Mouse (Mus musculus) embryo, embryonic 11.5 days (tissue): ENCODE results near the gene Syne1.
A peak's percentile ranks its signal among the peaks of the same experiment; 100 is the strongest.

ENCODE experiments used
- DNase-seq: peaks from one replicate; pipeline ENCODE4 v3.0.0-alpha.2; 2012; ENCODE audit warnings: low read depth, low spot score

Syne1 gene

DNA sequence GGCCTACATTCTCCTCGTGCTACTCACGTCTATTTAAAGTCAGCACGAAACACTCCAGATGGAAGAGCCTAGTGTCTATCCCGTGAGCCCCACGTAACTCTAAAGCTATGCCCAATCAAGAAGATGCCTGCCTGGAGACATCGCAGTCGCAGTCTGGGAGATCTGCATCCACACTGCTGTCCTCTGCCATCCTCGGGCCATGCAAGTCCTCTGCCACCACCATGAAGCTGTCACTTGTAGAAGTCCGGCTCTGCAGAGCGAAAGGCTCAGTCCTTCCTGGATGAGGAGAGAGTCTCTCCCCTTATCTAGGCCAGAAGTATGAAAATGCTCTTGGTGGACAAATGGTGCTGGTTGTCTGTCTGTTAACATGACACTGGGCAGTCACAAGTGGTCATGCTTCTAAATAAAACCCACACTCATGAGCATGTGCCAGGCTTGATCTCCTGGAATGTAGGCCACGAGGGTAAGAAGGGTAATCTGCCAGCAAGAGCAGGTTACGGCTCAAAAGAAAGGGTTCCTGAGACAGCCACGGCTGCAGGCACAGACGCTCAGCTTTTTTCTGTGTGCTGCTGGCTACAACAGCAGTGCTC, 482.5 kb downstream of the Syne1 start, which contains the start of gene Gm10097:
TSS of gene Gm10097 (plus strand) at position 517 of the 590 bp plus-strand sequence.
- no peak for DNase-seq

DNA sequence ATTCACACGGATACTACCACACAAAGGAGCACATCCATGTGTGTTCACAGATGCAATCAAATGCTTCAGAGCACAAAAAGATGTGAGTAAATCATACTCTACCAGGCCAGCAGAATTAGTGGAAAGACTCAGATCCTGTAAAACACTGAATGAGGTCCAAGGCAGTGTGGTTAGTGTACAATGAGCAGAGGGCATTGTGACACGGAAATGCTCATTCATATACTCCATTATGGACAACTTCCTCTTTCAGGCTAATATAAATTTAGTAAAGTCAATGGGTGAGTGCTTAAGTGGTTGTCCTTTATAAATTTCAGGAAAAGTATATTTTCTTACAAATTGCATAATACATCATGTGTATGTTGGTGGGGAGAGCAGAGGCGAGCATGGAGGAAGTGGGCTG, 484.2 kb downstream of the Syne1 start:
- DNase-seq: no peak

DNA sequence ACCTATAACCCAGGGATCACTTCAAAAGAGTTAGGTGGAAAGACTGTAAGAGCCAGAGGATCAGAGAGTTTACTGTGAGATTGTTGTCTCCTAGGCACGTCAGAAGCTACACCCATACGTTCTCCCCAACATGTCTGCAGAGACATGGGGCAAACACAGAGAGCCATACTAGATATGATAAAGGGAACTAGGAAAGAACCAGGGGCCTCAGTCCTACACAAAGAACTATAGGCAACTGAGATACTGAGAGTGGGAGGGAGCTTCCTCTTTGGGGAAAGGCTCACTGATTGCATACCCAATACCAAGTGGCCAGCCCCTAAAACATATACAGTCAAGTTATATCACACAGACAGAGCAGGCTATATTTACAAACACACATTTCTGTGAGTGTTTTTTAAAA, 491.3 kb downstream of the Syne1 start:
- no peak for DNase-seq

DNA sequence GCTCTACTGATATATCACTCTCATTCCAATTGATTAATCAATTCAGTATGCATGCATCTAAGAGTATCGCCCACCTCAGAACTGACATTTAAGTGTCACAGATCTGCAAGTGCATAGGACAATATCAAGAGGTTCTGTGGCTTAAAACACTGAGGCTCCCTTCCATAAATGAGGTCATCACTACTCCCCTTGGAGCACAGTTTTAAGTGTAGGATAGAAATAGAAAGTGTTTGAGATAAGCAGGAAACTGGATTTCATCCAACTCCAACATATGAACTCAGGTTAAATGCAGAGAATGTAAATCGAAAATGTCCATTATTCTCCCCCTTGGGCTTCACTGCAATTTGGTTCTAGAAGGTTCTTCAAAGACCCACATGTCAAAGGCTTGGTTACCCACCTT, 492.4 kb downstream of the Syne1 start:
- no peak for DNase-seq

DNA sequence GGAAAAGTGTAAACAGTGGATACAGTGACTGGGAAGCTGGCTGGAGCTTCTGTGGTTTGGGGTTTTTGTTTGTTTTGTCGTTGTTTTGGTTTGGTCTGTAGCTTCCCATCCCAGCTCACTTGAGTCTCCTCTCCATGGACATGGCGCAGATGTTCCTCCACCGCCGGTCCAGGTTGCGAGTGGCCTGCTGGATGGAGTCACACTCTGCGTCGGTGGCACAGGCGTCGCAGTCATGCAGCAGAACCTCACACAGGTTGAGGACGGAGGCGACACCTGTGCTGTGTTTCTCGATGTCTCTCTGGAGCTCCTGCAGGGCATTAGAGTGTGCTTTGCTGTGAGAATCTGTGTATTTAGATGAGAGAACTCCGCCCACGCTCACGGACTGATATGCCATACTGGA, 493.6 kb downstream of the Syne1 start:
- no peak for DNase-seq

DNA sequence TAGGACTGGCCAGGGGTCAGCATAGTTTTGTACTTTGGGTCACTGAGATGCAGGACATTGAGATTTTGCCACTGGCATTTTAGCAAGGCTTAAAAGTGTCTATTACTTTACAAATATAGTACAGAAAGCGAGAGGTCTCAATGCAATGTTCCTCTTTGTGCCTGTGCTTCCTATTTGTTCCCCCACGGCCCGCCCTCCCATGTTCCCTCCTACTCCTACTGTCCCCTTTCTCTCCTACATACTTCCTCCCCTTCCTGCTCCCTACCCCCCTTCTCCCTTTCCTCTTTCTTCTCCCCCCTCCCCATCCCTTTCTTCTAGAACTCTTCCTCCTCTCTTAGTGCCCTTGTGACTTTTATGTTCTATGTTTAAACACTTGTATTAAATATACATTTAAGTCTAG, 494.3 kb downstream of the Syne1 start:
- DNase-seq: no peak

DNA sequence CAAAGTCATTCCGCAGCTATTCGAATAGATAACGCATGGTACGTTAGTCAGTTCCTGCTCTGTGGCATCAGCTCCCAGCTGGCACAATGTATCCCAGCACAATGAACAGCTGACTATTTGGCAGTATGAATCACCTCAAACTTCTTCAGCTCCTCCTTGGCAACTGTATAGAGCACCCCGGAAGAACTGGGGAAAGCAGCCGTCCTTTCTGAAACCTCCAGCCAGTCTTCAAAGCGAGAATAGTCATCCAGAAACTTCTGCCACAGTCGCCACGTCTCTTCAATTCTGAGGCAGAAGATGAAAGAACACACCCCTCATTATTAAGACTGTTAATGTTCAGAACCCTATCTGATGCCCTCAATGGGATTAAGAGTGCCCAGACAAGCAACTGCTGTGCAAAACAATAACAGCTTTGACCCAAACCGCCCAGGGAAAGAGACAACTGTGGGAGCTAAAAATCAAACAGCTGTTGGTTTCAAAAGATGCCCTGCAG, 495.0 kb downstream of the Syne1 start:
- DNase-seq: no peak

DNA sequence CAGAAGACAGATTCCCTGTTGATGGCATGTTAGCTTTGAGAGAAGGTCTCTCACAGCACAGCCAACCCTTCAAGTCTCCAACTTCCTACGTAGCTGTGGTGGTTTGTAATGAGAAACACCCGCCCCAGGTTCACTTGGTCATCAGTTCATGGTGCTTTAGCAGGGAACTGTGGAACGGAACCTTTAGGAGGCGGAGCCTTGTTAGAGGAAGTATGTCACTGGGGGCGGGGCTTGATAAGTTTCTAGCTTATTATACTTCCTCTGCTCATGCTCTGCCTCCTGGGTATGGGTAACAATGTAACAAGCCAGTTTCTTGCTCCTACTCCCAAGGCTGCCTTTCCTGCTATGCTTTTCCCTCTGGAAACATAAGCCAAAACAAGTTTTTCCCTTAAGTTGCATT, 505.6 kb downstream of the Syne1 start:
- no peak for DNase-seq

DNA sequence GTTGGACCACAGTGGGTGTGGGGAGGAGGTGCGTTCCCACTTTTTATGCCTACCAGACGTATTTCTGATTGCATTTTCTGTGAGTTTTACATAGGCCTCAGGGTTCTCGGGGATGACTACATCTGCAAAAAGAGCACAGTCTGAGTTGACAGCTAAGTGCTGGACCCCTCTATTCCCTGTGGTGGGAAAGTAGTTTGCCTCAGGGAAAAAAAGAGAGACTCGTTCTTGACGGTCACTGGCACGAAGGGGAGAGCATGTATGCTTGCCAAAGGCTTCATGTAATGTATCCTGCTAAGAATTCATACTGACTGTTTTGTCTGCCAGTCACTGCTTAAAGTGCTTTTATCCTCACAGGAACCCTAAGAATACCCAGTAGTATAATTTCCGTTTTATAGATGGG, 506.1 kb downstream of the Syne1 start:
- DNase-seq: no peak

DNA sequence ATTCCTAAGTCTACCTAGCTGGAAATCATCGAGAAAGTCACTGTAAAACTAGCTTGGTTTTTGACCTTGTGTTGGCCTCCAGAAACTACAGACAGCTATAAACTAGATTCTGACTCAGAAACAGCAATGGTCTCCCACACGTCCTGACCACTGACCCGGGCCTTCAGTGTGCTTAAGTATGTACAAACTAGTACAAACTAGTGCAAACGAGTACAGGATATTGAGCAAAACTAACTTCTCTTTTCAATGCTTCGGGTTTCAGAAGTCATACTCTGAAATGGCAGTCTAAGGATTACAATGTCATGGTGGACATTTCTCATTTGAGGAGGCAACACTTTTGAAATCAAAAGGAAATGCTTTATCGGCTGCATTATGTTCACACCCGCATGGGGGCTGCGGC, 506.8 kb downstream of the Syne1 start:
- no peak for DNase-seq

DNA sequence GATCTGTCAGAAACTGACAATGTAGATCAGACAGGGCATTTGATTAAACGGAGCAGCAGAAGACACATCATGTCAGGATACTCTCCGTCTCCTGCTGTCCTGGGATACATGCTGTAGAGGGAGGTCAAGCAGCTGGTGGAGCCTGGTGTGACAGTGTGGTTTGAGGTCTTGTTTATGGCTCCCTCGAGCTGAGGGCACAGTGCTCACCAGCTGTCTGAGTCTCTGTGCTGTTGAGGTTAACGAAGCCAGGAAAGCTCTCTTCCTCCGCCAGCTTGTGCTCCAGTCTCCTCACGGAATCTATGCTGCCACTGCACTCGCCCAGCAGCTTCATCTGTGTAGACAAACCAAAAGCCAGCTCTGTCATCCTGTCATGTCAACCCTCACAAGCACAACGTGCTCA, 510.0 kb downstream of the Syne1 start:
- DNase-seq: no peak

DNA sequence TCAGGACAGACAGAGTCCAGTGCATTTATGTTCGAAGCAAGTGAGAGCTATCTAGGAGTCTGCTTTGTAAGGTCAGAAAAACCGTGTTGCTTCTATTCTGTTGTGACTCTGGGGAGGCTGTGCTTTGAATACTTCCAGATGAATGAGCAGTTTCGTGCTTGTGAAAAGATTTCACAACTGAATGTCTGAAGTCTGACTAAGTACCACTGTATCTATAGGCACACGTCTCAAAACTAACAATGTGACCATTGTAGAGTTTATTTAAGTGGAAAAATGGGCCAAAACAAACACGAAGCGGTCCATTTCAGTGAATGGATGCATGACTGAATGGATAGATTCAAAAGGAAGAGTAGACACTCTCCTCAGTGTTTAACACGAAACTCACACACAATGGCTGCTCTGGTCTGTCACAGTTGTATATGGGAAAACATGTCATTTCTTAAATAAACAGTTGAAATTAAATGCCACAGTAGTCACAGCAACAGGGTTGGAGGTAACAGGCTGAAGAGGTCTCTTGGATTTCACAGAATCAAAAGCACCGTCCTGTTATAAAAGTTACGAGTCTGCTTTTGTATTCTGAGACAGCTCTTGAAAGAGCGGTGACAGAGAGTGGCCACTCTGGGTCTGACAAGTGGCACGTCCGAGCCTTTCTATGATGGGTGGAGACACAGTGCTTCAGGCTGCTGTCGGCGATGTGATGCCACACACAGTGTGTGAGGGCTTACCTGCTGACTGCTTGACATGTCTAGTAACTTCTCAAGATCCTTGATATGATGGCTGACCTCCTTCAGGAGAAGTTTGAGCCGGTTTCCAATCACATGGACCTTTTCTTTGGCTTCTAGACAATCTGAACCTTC, 518.9 kb downstream of the Syne1 start:
- no peak for DNase-seq

DNA sequence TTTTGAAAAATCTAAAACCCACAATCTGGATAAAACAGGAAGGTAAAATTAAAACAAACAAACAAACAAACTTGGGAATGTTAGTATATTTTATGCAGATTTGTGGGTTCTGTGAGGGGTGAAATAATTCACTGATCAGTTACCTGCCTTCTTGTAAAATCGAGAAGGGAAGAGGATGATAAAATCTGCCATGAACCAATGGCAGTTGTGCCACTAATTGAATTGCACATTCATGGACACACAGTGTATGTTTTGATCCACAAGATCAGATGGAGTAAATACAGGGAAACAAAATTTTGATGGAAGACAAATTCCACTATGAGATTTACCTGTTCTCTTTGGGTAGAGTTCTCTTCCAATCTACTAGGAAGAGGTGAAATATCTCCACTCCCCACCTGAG, 521.4 kb downstream of the Syne1 start:
- no peak for DNase-seq

DNA sequence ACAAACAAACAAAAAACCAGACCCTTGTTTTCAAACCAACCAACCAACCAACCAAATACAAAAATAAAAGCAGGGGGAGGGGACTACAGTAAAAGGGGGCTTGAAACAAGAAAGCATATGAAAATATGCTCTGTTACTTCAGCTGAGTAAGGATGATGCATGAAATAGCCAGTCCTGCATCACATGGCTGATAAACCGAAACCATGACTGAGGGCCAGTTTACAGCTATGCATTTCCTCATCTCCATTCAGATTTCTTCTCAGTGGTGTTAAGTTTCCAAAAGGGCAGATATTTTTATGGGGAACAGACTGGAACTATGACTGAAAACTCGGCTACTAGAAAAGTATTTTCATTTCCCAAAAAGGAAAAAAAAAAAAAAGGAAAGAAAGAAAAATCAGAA, 522.1 kb downstream of the Syne1 start:
- no peak for DNase-seq

DNA sequence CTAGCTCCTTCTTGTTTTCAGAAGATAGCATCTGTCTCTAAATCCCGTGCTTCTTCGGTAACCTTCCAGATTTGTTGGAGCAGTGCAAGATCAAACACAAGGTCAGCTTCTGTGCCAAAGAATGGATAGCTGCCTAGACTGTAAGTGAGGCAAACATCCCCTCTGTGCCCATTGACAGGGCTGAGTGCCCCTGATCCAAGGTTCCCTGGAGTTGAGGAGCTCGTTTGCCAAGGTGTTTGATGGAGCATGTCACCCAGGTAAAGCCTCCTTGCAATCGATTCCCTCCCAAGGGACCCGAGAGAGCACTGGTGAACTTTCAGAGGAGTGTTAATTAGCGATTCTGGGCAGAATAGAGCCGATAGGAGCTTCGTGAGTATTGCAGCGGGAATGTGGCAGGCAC, 523.0 kb downstream of the Syne1 start:
- DNase-seq: no peak

DNA sequence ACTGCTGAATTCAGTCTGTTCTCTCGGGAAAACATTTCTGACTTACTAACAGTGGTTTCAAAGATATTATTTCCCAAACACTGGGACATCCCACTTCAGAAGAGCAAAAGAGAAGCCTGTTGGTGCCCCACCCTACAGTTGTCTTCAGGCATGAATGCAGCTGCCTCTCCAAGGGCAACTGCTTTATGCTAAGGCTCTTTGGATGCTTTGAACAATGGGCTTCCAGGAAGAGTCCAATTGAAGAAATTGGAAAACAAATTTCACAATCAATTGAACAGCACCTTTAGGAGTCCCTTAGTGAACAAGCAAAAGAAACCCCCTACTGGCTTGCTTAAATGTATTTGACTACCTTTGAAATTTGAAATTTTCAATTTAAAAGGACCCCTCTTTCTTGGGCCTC, 524.1 kb downstream of the Syne1 start:
- no peak for DNase-seq

DNA sequence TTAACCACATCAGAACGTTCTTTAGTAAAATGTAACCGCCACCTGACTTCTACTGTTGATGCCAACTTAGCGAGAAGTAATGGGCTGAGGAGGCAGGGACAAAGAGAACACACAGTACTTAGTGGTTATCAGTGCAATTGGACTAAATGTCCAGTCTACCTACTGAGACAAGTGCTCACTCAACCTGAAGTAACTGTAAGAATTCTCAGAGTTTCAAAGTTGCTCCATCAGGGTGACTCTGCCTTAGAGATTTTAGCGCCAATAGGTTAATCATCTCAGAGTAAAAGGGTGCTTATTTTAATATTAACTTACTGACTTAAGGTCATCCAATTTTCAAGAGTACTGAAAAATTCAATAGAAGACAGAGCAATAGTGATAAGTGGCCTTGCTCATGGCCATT, 525.4 kb downstream of the Syne1 start:
- DNase-seq: no peak

DNA sequence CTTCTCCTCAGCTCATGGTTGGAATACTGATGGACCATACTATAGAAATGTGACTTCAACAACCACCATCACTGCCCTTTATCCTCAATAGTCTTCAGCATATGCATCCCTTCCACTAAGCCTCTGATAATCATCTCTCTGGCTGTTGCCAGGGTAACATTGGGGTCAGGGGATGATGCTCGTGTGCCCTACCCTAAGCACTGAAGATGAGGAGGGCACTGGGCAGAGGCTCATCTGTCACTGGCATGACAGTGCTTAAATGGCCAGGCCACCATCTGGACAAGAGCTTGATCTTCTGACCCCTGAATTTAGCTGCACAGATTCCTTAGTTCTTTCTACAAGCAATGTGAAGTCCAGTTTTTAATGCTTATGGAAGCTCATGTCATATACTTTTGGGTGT, 534.1 kb downstream of the Syne1 start:
- no peak for DNase-seq

DNA sequence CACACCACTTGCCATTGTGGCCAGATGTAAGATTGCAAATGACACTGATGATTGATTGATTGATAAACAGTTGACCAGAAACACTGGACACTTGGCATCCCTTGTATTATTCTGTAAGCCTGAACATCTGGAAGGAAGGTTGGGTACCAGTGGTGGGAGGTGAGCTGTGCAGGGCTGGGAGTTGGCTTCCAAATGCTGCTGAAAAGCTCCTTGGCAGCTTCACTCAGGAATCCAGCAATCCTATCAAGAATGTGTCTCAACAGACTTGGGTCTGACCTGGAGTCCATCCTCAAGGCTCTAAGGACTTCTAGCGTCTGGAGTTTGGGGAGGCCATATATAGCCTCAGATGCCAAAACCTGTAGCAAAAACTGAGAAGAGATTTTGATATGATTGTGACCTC, 536.3 kb downstream of the Syne1 start:
- no peak for DNase-seq

DNA sequence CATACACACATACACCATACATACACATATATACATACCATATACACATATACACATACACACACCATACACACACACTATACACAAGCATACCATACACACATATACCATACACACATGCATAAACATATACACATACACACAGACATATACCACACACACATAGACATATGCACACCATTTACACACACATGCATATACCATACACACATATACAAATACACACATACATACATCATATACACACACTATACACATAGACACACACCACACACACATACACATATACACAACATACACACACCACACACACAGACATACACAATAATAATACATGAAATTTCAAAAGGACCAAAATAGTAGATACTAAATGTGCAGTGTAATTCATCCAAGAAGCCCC, 539.3 kb downstream of the Syne1 start:
- DNase-seq: no peak

DNA sequence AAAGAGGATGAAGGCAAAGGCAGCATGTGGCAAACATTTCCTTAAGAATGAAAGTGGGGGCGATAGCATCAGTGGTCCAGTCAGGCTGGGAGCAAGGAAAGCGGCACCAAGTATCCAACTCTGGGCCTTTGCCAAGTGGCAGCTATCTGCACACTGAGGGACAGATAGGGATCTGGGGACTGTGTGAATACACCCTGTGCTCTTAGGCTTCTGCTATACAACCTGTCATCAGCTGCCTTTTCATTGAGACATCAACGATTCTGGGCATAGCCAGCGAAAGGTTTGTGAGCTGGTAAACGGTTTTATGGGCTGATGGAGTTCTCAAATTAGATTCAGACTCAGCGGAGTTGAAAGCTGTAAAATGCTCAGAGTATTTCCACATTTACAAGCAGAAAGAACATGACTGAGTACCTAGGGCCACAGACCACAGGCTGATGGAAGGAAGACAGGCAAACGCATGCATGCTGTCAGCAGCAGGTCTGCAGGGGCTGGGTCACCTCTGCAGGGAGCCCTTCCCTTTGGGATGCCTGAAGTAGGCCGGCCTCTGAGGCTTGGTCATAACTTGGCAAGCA, 542.4 kb downstream of the Syne1 start:
- peak; percentile 2 for DNase-seq

DNA sequence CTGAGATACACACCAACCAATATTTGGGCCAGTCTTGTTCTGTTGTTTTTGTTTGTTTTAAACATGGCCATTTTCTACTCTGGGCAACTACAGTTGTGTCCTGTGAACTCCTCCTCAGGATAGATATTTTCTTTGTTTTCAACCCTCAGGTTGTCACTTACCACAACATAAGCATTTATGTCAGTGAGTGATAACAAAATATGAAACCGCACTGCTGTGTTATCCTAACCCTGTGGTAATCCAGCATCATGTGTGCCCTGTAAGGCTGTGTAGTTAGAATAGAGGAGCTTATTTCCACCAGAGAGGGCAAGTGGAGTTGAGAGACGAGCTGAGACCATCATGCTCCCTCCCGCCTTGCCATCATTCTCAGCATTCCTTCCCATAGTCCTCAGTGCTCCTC, 554.7 kb downstream of the Syne1 start:
- DNase-seq: no peak

DNA sequence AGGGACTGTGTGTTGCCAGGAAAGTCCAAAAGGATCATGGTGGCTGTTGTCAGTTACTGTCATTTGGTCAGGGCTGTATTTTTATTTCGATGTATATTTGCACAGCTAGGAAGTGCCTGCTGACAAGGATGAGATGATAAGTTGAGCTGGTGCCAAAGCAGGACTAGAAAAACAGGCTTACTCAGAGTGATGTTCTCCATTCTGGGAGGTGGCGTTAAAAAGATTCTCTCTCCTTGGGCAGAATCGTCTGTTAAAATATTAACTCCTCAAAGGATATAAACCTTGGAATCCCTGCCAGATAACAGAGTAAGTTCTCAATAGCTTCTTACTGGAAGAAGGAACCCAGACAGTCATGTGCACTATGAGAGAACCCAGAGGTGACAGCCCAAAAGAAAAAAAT, 557.5 kb downstream of the Syne1 start:
- no peak for DNase-seq
